Mouse (Mus musculus): Measurements from ENCODE around the gene Ddx31. TPM values are rescaled to one million over a fixed set of nuclear protein-coding genes. Genes with fewer than 3 reads are reported as not detected.

The Ddx31 gene
- polyA plus RNA-seq, 1 experiment, result 6.4 TPM

DNA sequence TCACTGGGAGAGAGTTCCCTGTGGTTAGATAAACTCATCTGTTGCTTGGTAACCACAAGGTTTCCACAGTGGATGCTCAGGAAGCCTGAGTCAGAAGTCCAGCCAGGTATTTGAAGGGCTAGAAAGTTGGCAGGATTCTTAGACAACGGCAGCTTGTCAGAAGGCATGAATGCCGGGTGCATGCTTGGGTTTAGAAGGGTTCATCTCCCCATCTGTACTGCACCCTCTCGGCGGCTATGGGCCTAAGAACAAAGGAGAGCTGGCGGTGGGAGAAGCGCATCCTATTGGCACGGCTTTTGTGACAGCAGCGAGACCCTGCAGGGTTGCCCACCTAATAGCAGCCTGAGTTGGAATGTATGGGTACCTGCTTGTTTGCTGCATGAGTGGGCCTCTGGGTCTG, 62.1 kb downstream of the Ddx31 start:
- Histone ChIP-seq H3K4me2 (ENCODE audit: low read depth) (no peak overlapping the region), H3ac (ENCODE audit: control insufficient read depth, insufficient read length) (no peak overlapping the region), H3K27me3 (ENCODE audit: control insufficient read depth, insufficient read depth, insufficient read length) (no peaks in the 10 kb centered on the region), H3K36me3 (ENCODE audit: control insufficient read depth, insufficient read depth) (peaks cover 18% of the 10 kb centered on the region), H3K4me3 (no peak overlapping the region), H3K79me2 (ENCODE audit: control insufficient read depth, insufficient read depth) (no peaks in the 10 kb centered on the region)
- no peak for TF ChIP-seq SRF (IDR thresholded peaks at IDR 0.05; ENCODE audit: control insufficient read depth, insufficient read length, low read depth)

- Histone ChIP-seq H3K36me3 (ENCODE audit: control insufficient read depth, insufficient read depth) (peaks cover 13% of the 10 kb centered on the region), H3K79me2 (ENCODE audit: control insufficient read depth, insufficient read depth) (no peaks in the 10 kb centered on the region), H3K4me2 (ENCODE audit: low read depth) (no peak overlapping the region), H3ac (ENCODE audit: control insufficient read depth, insufficient read length) (no peak overlapping the region), H3K27me3 (ENCODE audit: control insufficient read depth, insufficient read depth, insufficient read length) (no peaks in the 10 kb centered on the region), H3K4me3 (no peak overlapping the region)
- TF ChIP-seq MAX (IDR thresholded peaks at IDR 0.05; ENCODE audit: low read depth) (no peak), REST (IDR thresholded peaks at IDR 0.05; ENCODE audit: insufficient read depth, insufficient read length) (no peak), CEBPB (IDR thresholded peaks at IDR 0.05; ENCODE audit: insufficient read depth, poor library complexity, severe bottlenecking) (no peak), TCF3 (IDR thresholded peaks at IDR 0.05; ENCODE audit: insufficient read length, low read depth) (no peak), E2F4 (IDR thresholded peaks at IDR 0.05; ENCODE audit: insufficient read depth) (no peak), POLR2A (IDR thresholded peaks at IDR 0.05; ENCODE audit: insufficient read length, low read depth) (no peak), POLR2AphosphoS2 (IDR thresholded peaks at IDR 0.05; ENCODE audit: insufficient read length, low read depth) (no peak), USF1 (IDR thresholded peaks at IDR 0.05; ENCODE audit: low read depth) (no peak), MYOD1 (IDR thresholded peaks at IDR 0.05; ENCODE audit: control insufficient read depth in 1 of 3, insufficient read length in 2 of 3, low read depth in 2 of 3) (no peak), MYOG (IDR thresholded peaks at IDR 0.05; ENCODE audit: control insufficient read depth in 1 of 3, insufficient read depth in 1 of 3, insufficient read length in 2 of 3, low read depth in 2 of 3) (no peak), SRF (IDR thresholded peaks at IDR 0.05; ENCODE audit: control insufficient read depth, insufficient read length, low read depth) (no peak), TCF12 (IDR thresholded peaks at IDR 0.05; ENCODE audit: insufficient read depth, poor library complexity, severe bottlenecking) (no peak)
Measured at GRCm38 (mm10) chr2:28903871-28904270, 63.7 kb downstream of the Ddx31 start.

- H3K36me3 ChIP-seq (ENCODE audit: control insufficient read depth, insufficient read depth), result peaks cover 13% of the 10 kb centered on the region
- H3K79me2 ChIP-seq (ENCODE audit: control insufficient read depth, insufficient read depth), result no peaks in the 10 kb centered on the region
- no peak overlapping the region for H3K4me3 ChIP-seq
- no peak overlapping the region for H3ac ChIP-seq (ENCODE audit: control insufficient read depth, insufficient read length)
- no peaks in the 10 kb centered on the region for H3K27me3 ChIP-seq (ENCODE audit: control insufficient read depth, insufficient read depth, insufficient read length)
- no peak overlapping the region for H3K4me2 ChIP-seq (ENCODE audit: low read depth)
- TF ChIP-seq POLR2AphosphoS2 (IDR thresholded peaks at IDR 0.05; ENCODE audit: insufficient read length, low read depth) (no peak), CEBPB (IDR thresholded peaks at IDR 0.05; ENCODE audit: insufficient read depth, poor library complexity, severe bottlenecking) (no peak), REST (IDR thresholded peaks at IDR 0.05; ENCODE audit: insufficient read depth, insufficient read length) (no peak), TCF3 (IDR thresholded peaks at IDR 0.05; ENCODE audit: insufficient read length, low read depth) (no peak)
Measured at GRCm38 (mm10) chr2:28904786-28905185, 64.6 kb downstream of the Ddx31 start.

DNA sequence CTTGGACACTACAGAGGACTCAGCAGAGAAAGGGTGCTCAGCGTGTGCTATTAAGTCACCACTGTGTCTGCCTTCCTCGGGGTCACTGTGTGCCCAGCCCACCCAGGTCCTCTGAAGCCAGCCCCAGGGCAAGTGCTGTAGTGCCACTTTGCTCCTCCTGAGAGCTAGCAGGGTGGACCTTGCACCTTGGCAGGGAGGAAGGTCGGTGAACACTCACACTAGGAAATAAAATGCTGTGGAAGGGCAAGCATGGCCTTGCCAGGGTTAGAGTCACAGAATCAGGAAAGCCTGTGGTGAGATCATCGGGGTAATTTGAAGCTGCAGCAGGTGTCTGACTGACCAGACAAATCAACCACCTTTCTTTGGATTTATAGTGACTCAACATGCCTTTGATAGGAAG, 65.4 kb downstream of the Ddx31 start:
- no peaks in the 10 kb centered on the region for H3K79me2 ChIP-seq (ENCODE audit: control insufficient read depth, insufficient read depth)
- peaks cover 10% of the 10 kb centered on the region for H3K36me3 ChIP-seq (ENCODE audit: control insufficient read depth, insufficient read depth)
- H3K4me2 ChIP-seq (ENCODE audit: low read depth), result no peak overlapping the region
- no peaks in the 10 kb centered on the region for H3K27me3 ChIP-seq (ENCODE audit: control insufficient read depth, insufficient read depth, insufficient read length)
- no peak overlapping the region for H3ac ChIP-seq (ENCODE audit: control insufficient read depth, insufficient read length)
- no peak for TF ChIP-seq REST (IDR thresholded peaks at IDR 0.05; ENCODE audit: insufficient read depth, insufficient read length)
- peak in 2 of 3 experiments; percentile 17 to 36 for TF ChIP-seq MYOD1 (IDR thresholded peaks at IDR 0.05; ENCODE audit: control insufficient read depth in 1 of 3, insufficient read length in 2 of 3, low read depth in 2 of 3)
- no peak for TF ChIP-seq USF1 (IDR thresholded peaks at IDR 0.05; ENCODE audit: low read depth)
- TF ChIP-seq TCF12 (IDR thresholded peaks at IDR 0.05; ENCODE audit: insufficient read depth, poor library complexity, severe bottlenecking), result no peak
- no peak overlapping the region for H3K4me3 ChIP-seq

DNA sequence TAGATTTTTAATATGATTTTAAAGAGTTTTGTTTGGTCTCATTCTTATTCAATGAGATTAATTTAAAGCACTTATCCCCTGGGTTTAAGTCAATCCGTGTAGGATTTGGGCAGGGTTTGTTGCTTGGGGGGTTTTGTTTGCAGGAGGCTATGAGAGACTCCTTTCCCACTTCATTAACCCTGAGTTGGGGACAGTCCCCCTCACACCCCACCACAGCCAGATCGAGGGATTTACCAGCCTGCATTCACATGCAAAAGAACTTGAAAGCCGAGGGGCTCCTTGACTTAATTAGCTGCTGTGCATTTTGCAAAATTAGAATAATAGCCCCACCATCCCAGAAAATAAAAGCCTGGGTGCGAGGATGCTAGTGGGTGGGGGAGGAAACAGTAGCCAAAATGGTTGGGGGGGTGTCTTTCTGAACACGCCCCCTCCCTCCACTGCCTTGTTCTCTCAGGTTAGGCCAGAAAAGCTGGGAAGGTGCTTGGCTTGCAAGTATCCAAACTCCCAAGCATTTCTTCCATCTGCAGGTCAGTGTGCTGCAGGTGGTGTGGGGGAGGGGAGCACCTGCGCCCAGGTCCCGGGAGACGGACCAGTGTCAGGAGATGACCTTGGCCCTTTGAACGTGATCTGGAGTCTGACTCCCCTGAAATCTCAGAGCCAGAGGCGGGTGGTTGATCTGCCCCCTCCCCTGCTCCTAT, 67.6 kb downstream of the Ddx31 start:
- Histone ChIP-seq H3K4me3 (no peak overlapping the region), H3K4me2 (ENCODE audit: low read depth) (no peak overlapping the region), H3K79me2 (ENCODE audit: control insufficient read depth, insufficient read depth) (no peaks in the 10 kb centered on the region), H3K27me3 (ENCODE audit: control insufficient read depth, insufficient read depth, insufficient read length) (no peaks in the 10 kb centered on the region), H3ac (ENCODE audit: control insufficient read depth, insufficient read length) (no peak overlapping the region), H3K36me3 (ENCODE audit: control insufficient read depth, insufficient read depth) (no peaks in the 10 kb centered on the region)
- TF ChIP-seq POLR2AphosphoS2 (IDR thresholded peaks at IDR 0.05; ENCODE audit: insufficient read length, low read depth) (no peak), TCF12 (IDR thresholded peaks at IDR 0.05; ENCODE audit: insufficient read depth, poor library complexity, severe bottlenecking) (no peak), MYOG (IDR thresholded peaks at IDR 0.05; ENCODE audit: control insufficient read depth in 1 of 3, insufficient read depth in 1 of 3, insufficient read length in 2 of 3, low read depth in 2 of 3) (no peak), MAX (IDR thresholded peaks at IDR 0.05; ENCODE audit: low read depth) (no peak), POLR2A (IDR thresholded peaks at IDR 0.05; ENCODE audit: insufficient read length, low read depth) (no peak), USF1 (IDR thresholded peaks at IDR 0.05; ENCODE audit: low read depth) (no peak), MYOD1 (IDR thresholded peaks at IDR 0.05; ENCODE audit: control insufficient read depth in 1 of 3, insufficient read length in 2 of 3, low read depth in 2 of 3) (no peak)

Data from myocyte (in vitro differentiated cells).